Mouse (Mus musculus) heart, embryonic 12.5 days (tissue): ENCODE results near the gene Calr4. TPM values are rescaled to one million over a fixed set of nuclear protein-coding genes. Genes with fewer than 3 reads are reported as not detected.

ENCODE experiments used
- ATAC-seq: fragments of 200-750 bp; cut with Nextera tagmentation; 2 replicates; pipeline ENCODE4 v1.8.0; 2017; ENCODE audit warnings: moderate TSS enrichment, moderate library complexity; ENCODE audit not compliant: insufficient number of reproducible peaks, low FRiP score
- H3K27ac ChIP-seq: fragments of 300-500 bp; sonication (generic); 2 replicates; pipeline ENCODE4 v1.5.1; 2016; ENCODE audit warnings: mild to moderate bottlenecking, moderate library complexity; ENCODE audit not compliant: poor library complexity, severe bottlenecking
- H3K27me3 ChIP-seq: fragments of 300-500 bp; sonication (generic); replicated peaks from 2 replicates; pipeline ENCODE4 v1.6.1; 2016; ENCODE audit warnings: mild to moderate bottlenecking, moderate library complexity
- H3K36me3 ChIP-seq: fragments of 300-500 bp; sonication (generic); 2 replicates; pipeline ENCODE4 v1.6.1; 2016; ENCODE audit warnings: mild to moderate bottlenecking, moderate library complexity
- H3K4me1 ChIP-seq: fragments of 300-500 bp; sonication (generic); replicated peaks from 2 replicates; pipeline ENCODE4 v1.6.1; 2016; ENCODE audit warnings: mild to moderate bottlenecking
- H3K4me2 ChIP-seq: fragments of 300-500 bp; sonication (generic); 2 replicates; pipeline ENCODE4 v1.6.1; 2016; ENCODE audit warnings: mild to moderate bottlenecking, moderate library complexity
- H3K4me3 ChIP-seq: fragments of 300-500 bp; sonication (generic); 2 replicates; pipeline ENCODE4 v1.5.1; 2016; ENCODE audit warnings: mild to moderate bottlenecking
- H3K9ac ChIP-seq: fragments of 300-500 bp; sonication (generic); 2 replicates; pipeline ENCODE4 v1.6.1; 2016; ENCODE audit warnings: mild to moderate bottlenecking, moderate library complexity
- H3K9me3 ChIP-seq: fragments of 300-500 bp; sonication (generic); replicated peaks from 2 replicates; pipeline ENCODE4 v1.6.1; 2016; ENCODE audit warnings: mild to moderate bottlenecking, moderate library complexity
- WGBS: fragments of 180-500 bp; shearing (Covaris S2); methylation state at CpG from one replicate; pipeline ENCODE4 v1.1.7; 2016; 5-methylcytosine and 5-hydroxymethylcytosine counted together
- polyA plus RNA-seq: library from polyadenylated mRNA; unstranded; fragments of >200 nt; fragmentation: Nextera tagmentation; extraction: Ambion mirVana; gene quantifications from 2 replicates; pipeline ENCODE4 v1.2.1, GENCODE M21; 2016

Gene Calr4
- polyA plus RNA-seq, result 0.60 and 0.61 TPM in 2 replicates

- H3K9ac ChIP-seq, result no peak within 1 kb of the TSS
- WGBS, result 76% methylated on average over 2 of the region's 2 CpGs
- peaks cover 6% of the 10 kb centered on the region; the same call in 1 of the 2 replicates for H3K4me1 ChIP-seq
- H3K4me3 ChIP-seq, result no peak within 1 kb of the TSS
- H3K4me2 ChIP-seq, result no peak within 1 kb of the TSS
- H3K36me3 ChIP-seq, result no peaks in the 10 kb centered on the region
- no peak within 1 kb of the TSS for H3K27ac ChIP-seq
- no peaks in the 10 kb centered on the region for H3K9me3 ChIP-seq
- H3K27me3 ChIP-seq, result no peaks in the 10 kb centered on the region
- ATAC-seq, result no peak
Measured at GRCm38 (mm10) chr4:109234185-109234584, at the start of gene Calr4. TSS of gene Calr4 (plus strand) at chr4:109234485.

DNA sequence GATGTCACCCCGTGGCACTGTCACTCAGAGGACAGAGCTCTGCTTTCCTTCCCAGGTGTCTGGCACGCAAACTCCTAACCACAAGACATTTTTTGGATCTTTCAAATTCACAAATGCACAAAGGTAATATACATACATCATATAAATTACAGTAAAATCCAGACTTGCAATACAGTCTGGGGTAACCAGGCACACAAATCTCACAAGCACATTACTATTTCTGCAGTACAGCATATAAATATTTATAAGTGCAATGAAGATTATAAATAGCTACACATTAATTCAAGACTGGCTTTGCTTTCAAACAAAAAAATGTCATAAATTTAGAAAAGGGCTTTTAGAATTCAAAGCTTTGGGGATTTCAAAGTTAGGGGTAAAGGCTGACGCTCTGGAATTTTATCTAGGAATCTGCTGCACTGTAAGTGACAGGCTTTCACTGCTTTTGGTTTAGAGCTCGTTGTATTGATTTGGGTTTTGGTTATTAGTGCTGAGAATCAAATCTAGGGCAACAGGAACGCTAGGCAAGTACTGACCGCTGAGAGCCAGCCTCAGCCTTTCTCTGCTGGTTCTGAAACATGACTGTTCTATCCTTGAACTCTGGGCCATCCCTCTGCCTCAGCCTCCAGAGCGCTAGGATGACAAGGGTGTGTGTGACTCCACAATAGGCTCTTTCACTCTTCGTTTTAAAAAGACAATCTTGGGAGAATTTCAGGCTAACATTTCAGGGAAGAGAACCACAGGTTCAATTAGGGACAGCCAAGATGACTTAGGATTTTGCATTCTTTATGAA, 48.5 kb upstream of the Calr4 start:
- H3K27me3 ChIP-seq, result no peaks in the 10 kb centered on the region
- H3K4me1 ChIP-seq, result no peaks in the 10 kb centered on the region; the same call in 1 of the 2 replicates
- H3K9ac ChIP-seq, result no peak overlapping the region
- WGBS, result 76% methylated on average over 8 of the region's 8 CpGs
- no peak overlapping the region for H3K4me2 ChIP-seq
- no peaks in the 10 kb centered on the region for H3K9me3 ChIP-seq
- no peaks in the 10 kb centered on the region for H3K36me3 ChIP-seq
- no peak overlapping the region for H3K27ac ChIP-seq
- H3K4me3 ChIP-seq, result no peak overlapping the region
- no peak for ATAC-seq

- Histone ChIP-seq H3K27ac (peak overlapping the region; percentile 33; the same call in 1 of the 2 replicates), H3K4me2 (peak overlapping the region; percentile 49), H3K9ac (0 out of 2 replicates have a peak overlapping the region, but pooled peaks have one; percentile 18), H3K4me3 (0 out of 2 replicates have a peak overlapping the region, but pooled peaks have one; percentile 8), H3K27me3 (no peaks in the 10 kb centered on the region), H3K9me3 (no peaks in the 10 kb centered on the region), H3K4me1 (peaks cover 16% of the 10 kb centered on the region), H3K36me3 (no peaks in the 10 kb centered on the region)
- ATAC-seq, result no peak
- WGBS, result 46% methylated on average over 10 of the region's 10 CpGs
Measured at GRCm38 (mm10) chr4:109191598-109191997, 42.7 kb upstream of the Calr4 start.

- H3K27me3 ChIP-seq, result no peaks in the 10 kb centered on the region
- peaks cover 19% of the 10 kb centered on the region for H3K4me1 ChIP-seq
- ATAC-seq, result no peak
- H3K4me3 ChIP-seq, result no peak overlapping the region
- H3K4me2 ChIP-seq, result no peak overlapping the region
- H3K27ac ChIP-seq, result no peak overlapping the region
- H3K36me3 ChIP-seq, result 0 out of 2 replicates have a peak, but pooled peaks cover 4% of the 10 kb centered on the region
- no peaks in the 10 kb centered on the region for H3K9me3 ChIP-seq
- 79% methylated on average over 5 of the region's 5 CpGs for WGBS
- H3K9ac ChIP-seq, result no peak overlapping the region
Measured at GRCm38 (mm10) chr4:109193886-109194285, 40.4 kb upstream of the Calr4 start.

- Histone ChIP-seq H3K36me3 (peaks cover 4% of the 10 kb centered on the region; the same call in 1 of the 2 replicates), H3K4me2 (no peak overlapping the region), H3K27me3 (no peaks in the 10 kb centered on the region), H3K4me1 (peaks cover 22% of the 10 kb centered on the region), H3K9me3 (no peaks in the 10 kb centered on the region), H3K27ac (0 out of 2 replicates have a peak overlapping the region, but pooled peaks have one; percentile 1), H3K9ac (no peak overlapping the region), H3K4me3 (no peak overlapping the region)
- WGBS, result 68% methylated on average over 7 of the region's 7 CpGs
- no peak for ATAC-seq
Measured at GRCm38 (mm10) chr4:109195900-109196629, 38.2 kb upstream of the Calr4 start.

GRCm38 (mm10) chr4:109199069-109199468, 35.2 kb upstream of the Calr4 start:
- 94% methylated on average over 4 of the region's 4 CpGs for WGBS

GRCm38 (mm10) chr4:109201582-109202424, 32.5 kb upstream of the Calr4 start, which contains the start of gene Osbpl9:
TSS of gene Osbpl9 (minus strand) at chr4:109202272.
- peaks cover 12% of the 10 kb centered on the region for H3K4me1 ChIP-seq
- ATAC-seq, result peak; percentile 98
- H3K4me3 ChIP-seq, result peak within 1 kb of the TSS; percentile 85
- peaks cover 4% of the 10 kb centered on the region; the same call in 1 of the 2 replicates for H3K36me3 ChIP-seq
- no peaks in the 10 kb centered on the region for H3K27me3 ChIP-seq
- peak within 1 kb of the TSS; percentile 93 for H3K27ac ChIP-seq
- no peaks in the 10 kb centered on the region for H3K9me3 ChIP-seq
- whole genome bisulfite sequencing, result under 1% methylated on average over 59 of the region's 59 CpGs
- peak within 1 kb of the TSS; percentile 95 for H3K4me2 ChIP-seq
- peak within 1 kb of the TSS; percentile 83 for H3K9ac ChIP-seq

More at GRCm38 (mm10) chr4:109199069-109199468, 35.2 kb upstream of the Calr4 start:
- H3K4me1 ChIP-seq, result peaks cover 16% of the 10 kb centered on the region
- no peaks in the 10 kb centered on the region for H3K9me3 ChIP-seq
- peaks cover 4% of the 10 kb centered on the region; the same call in 1 of the 2 replicates for H3K36me3 ChIP-seq
- H3K27ac ChIP-seq, result no peak overlapping the region
- no peak overlapping the region for H3K4me3 ChIP-seq
- no peak overlapping the region for H3K4me2 ChIP-seq
- H3K9ac ChIP-seq, result no peak overlapping the region
- no peak for ATAC-seq
- no peaks in the 10 kb centered on the region for H3K27me3 ChIP-seq

GRCm38 (mm10) chr4:109203931-109204330, 30.4 kb upstream of the Calr4 start:
- Histone ChIP-seq H3K36me3 (no peaks in the 10 kb centered on the region; the same call in 1 of the 2 replicates), H3K27ac (no peak overlapping the region), H3K27me3 (no peaks in the 10 kb centered on the region), H3K4me1 (peaks cover 10% of the 10 kb centered on the region), H3K4me2 (no peak overlapping the region), H3K9me3 (no peaks in the 10 kb centered on the region), H3K4me3 (no peak overlapping the region), H3K9ac (no peak overlapping the region)
- 71% methylated on average over 1 of the region's 1 CpGs for WGBS
- ATAC-seq, result no peak

GRCm38 (mm10) chr4:109204416-109204815, 29.9 kb upstream of the Calr4 start:
- no peak overlapping the region for H3K9ac ChIP-seq

DNA sequence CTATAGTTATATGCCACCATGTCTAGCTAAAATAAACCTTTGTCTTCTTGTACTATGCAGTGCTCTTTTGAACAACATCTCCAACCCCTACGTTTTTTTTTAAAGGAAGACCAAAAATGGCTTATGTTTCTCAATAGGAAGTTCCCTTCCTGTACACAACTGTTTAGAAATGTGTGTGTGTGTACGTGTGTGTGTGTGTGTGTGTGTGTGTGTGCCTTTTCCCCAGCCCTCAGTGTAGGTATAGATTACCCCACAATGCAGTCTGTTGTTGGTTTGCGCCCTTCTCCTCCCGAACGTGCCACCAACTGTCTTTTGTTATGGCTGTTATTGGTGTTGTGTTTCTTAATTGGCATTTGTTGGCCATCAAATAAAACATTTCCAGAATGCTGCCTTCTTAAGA, 26.8 kb upstream of the Calr4 start:
- no peak overlapping the region for H3K27ac ChIP-seq
- H3K36me3 ChIP-seq, result no peaks in the 10 kb centered on the region
- no peak overlapping the region for H3K4me2 ChIP-seq
- H3K4me1 ChIP-seq, result peaks cover 4% of the 10 kb centered on the region; the same call in 1 of the 2 replicates
- no peak overlapping the region for H3K9ac ChIP-seq
- WGBS, result 79% methylated on average over 5 of the region's 5 CpGs
- ATAC-seq, result no peak
- H3K27me3 ChIP-seq, result no peaks in the 10 kb centered on the region
- H3K4me3 ChIP-seq, result no peak overlapping the region
- no peaks in the 10 kb centered on the region for H3K9me3 ChIP-seq

More at GRCm38 (mm10) chr4:109204416-109204815, 29.9 kb upstream of the Calr4 start:
- H3K27me3 ChIP-seq, result no peaks in the 10 kb centered on the region
- H3K4me1 ChIP-seq, result peaks cover 10% of the 10 kb centered on the region
- H3K4me3 ChIP-seq, result no peak overlapping the region
- no peak overlapping the region for H3K4me2 ChIP-seq
- H3K36me3 ChIP-seq, result no peaks in the 10 kb centered on the region
- ATAC-seq, result no peak
- 66% methylated on average over 1 of the region's 1 CpGs for WGBS
- H3K9me3 ChIP-seq, result no peaks in the 10 kb centered on the region
- no peak overlapping the region for H3K27ac ChIP-seq
